Mouse (Mus musculus): ENCODE data around the gene Gm12117. TPM values are rescaled to one million over a fixed set of nuclear protein-coding genes. Genes with fewer than 3 reads are reported as not detected.

Gene Gm12117
- polyA plus RNA-seq, 1 experiment from 2014 or later = not detected

GRCm38 (mm10) chr11:33240295-33240694 lies 36.2 kb downstream of the Gm12117 start:
- ATAC-seq (no peak), DNase-seq (ENCODE audit: low read depth, low spot score) (no peak)
- no peaks in the 10 kb centered on the region for H3K27me3 ChIP-seq
- TF ChIP-seq CTCF (IDR thresholded peaks at IDR 0.05) = no peak
- in situ Hi-C loops (cut with MboI; ENCODE audit: low pct_unique_long_range_greater_than_20kb) = no loop called here
- POLR2A ChIA-PET = no interaction called here
- CTCF ChIA-PET = interaction anchor here (1.5 kb wide), 1 partner anchor 11 kb away, joined by 5 read pairs; no protein-coding TSS in a partner anchor

- ATAC-seq = no peak
- CTCF ChIA-PET = no interaction called here
- POLR2A ChIA-PET = no interaction called here
- TF ChIP-seq CTCF (IDR thresholded peaks at IDR 0.05) = no peak
- no peak for DNase-seq (ENCODE audit: low read depth, low spot score)
- H3K27me3 ChIP-seq = no peaks in the 10 kb centered on the region
- in situ Hi-C loops (cut with MboI; ENCODE audit: low pct_unique_long_range_greater_than_20kb) = no loop called here
These were observed 42.4 kb downstream of the Gm12117 start for GRCm38 (mm10) chr11:33234134-33234533.

GRCm38 (mm10) chr11:33232056-33232455 lies 44.5 kb downstream of the Gm12117 start:
- H3K27me3 ChIP-seq = no peaks in the 10 kb centered on the region
- ATAC-seq = no peak
- POLR2A ChIA-PET = no interaction called here
- in situ Hi-C loops (cut with MboI; ENCODE audit: low pct_unique_long_range_greater_than_20kb) = no loop called here
- no peak for TF ChIP-seq CTCF (IDR thresholded peaks at IDR 0.05)
- no peak for DNase-seq (ENCODE audit: low read depth, low spot score)
- CTCF ChIA-PET = interaction anchor here (0.8 kb wide), 1 partner anchor 11 kb away, joined by 3 read pairs; no protein-coding TSS in a partner anchor

GRCm38 (mm10) chr11:33228186-33228585 lies 48.4 kb downstream of the Gm12117 start:
- ATAC-seq (no peak), DNase-seq (ENCODE audit: low read depth, low spot score) (no peak)
- ChIA-PET CTCF (interaction anchor here (0.9 to 2.4 kb wide), 3 partner anchors 10 to 13 kb away, joined by 3 to 5 read pairs (median 3); no protein-coding TSS in a partner anchor), POLR2A (no interaction called here)
- H3K27me3 ChIP-seq = no peaks in the 10 kb centered on the region
- no peak for TF ChIP-seq CTCF (IDR thresholded peaks at IDR 0.05)
- in situ Hi-C loops (cut with MboI; ENCODE audit: low pct_unique_long_range_greater_than_20kb) = no loop called here

- DNase-seq (ENCODE audit: low read depth, low spot score) = no peak
- in situ Hi-C loops (cut with MboI; ENCODE audit: low pct_unique_long_range_greater_than_20kb) = no loop called here
- no peak for TF ChIP-seq CTCF (IDR thresholded peaks at IDR 0.05)
- H3K27me3 ChIP-seq = no peaks in the 10 kb centered on the region
- ChIA-PET POLR2A (no interaction called here), CTCF (no interaction called here)
- no peak for ATAC-seq
These were observed 50.0 kb downstream of the Gm12117 start for GRCm38 (mm10) chr11:33226516-33226915.

Other genes starting within 250 kb of the Gm12117 start
- 4.3 TPM for gene Fgf18, start 129.3 kb downstream of the Gm12117 start, polyA plus RNA-seq (2021)
- 908 TPM for gene Npm1, start 113.5 kb downstream of the Gm12117 start, polyA plus RNA-seq (2021)
- 0.32 TPM for gene Tlx3, start 73.1 kb downstream of the Gm12117 start, polyA plus RNA-seq (2021)
- gene Ranbp17, start 237.0 kb upstream of the Gm12117 start, polyA plus RNA-seq (2021) = 4.1 TPM

Data from Patski (cell line).